Comparison of ENCODE assay signal across 21 mouse cellular contexts in the genomic region with DNA sequence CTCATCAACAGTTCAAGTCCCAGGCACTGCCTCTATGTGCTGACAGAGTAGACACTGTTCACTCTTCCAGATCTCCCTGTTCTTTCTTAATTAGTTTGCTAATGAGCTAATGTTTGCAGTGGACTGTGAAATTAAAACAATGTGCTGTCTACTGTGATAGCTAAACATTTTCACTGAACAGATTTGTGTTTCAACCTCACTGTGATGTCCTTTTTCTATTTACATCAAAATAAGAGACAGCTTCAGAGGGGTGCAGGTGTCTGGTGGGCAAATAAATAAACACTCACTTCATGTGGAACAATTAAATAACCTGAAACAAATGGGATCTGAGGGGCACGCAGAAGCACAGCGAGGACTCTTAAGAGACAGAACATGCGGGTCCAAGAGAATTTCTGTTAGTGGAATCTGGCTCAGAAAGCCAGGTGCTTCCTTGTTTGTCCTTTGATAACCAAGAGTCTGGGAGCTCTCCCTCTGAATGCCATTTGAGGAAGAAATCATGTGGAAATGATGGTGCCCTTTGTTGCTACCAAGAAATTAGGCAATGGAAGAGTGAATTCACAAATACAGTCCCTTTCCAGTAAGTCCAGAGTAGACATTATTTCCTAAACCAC.
DNase-seq lines count a peak whose midpoint lies in the region; ATAC-seq and TF ChIP-seq lines count a peak whose summit lies in the region.
"Had no signal": no experiment of that assay in that cellular context is flagged by ENCODE, and none has a peak within 500 bp of the region (broad histone marks: within the 10 kb centered on the region; RNA-seq: fewer than 3 reads in every experiment).

No protein-coding gene starts in this region.

- no peak overlapping the region for H3K9ac ChIP-seq in forebrain, embryonic 11.5 days (ENCODE audit: low read length)
- no peak overlapping the region for H3K9ac ChIP-seq in forebrain, embryonic 16.5 days (replicated peaks; ENCODE audit: low read depth, low read length)
- no peak overlapping the region for H3K9ac ChIP-seq in midbrain, postnatal 0 days (replicated peaks; ENCODE audit: low read length, poor library complexity, severe bottlenecking)
- H3K9ac ChIP-seq: limb, embryonic 13.5 days; liver, embryonic 15.5 days had no signal

- no peak overlapping the region for H3K27ac ChIP-seq in forebrain, embryonic 11.5 days (ENCODE audit: low read depth, low read length)
- H3K27ac ChIP-seq in forebrain, embryonic 10.5 days: no peak overlapping the region
- H3K27ac ChIP-seq in forebrain, embryonic 16.5 days (ENCODE audit: low read length): no peak overlapping the region
- no peak overlapping the region for H3K27ac ChIP-seq in midbrain, postnatal 0 days (ENCODE audit: low read depth, low read length)
- H3K27ac ChIP-seq: left cerebral cortex, adult 2 months; limb, embryonic 13.5 days; liver, embryonic 15.5 days had no signal

- no peak overlapping the region for H3K4me2 ChIP-seq in forebrain, embryonic 11.5 days (ENCODE audit: low read depth, low read length, severe bottlenecking)
- H3K4me2 ChIP-seq in forebrain, embryonic 16.5 days (ENCODE audit: low read length): no peak overlapping the region
- no peak overlapping the region for H3K4me2 ChIP-seq in midbrain, postnatal 0 days (ENCODE audit: low read depth, low read length, poor library complexity, severe bottlenecking)
- H3K4me2 ChIP-seq: limb, embryonic 13.5 days; liver, embryonic 15.5 days had no signal

- H3K4me1 ChIP-seq in forebrain, embryonic 11.5 days (replicated peaks; ENCODE audit: control insufficient read depth, insufficient read depth, low read length): no peaks in the 10 kb centered on the region; the same call in 1 of the 2 replicates
- peaks cover 6% of the 10 kb centered on the region for H3K4me1 ChIP-seq in forebrain, embryonic 10.5 days
- H3K4me1 ChIP-seq in forebrain, embryonic 16.5 days (replicated peaks; ENCODE audit: control insufficient read depth, insufficient read depth, low read length): no peaks in the 10 kb centered on the region
- H3K4me1 ChIP-seq in midbrain, postnatal 0 days (ENCODE audit: insufficient read depth, low read length): no peaks in the 10 kb centered on the region
- H3K4me1 ChIP-seq: limb, embryonic 13.5 days; liver, embryonic 15.5 days; megakaryocyte, embryonic 14.5 days had no signal

- no peak overlapping the region for H3K4me3 ChIP-seq in forebrain, embryonic 11.5 days (ENCODE audit: low read depth, low read length)
- no peak overlapping the region for H3K4me3 ChIP-seq in forebrain, embryonic 10.5 days
- no peak overlapping the region for H3K4me3 ChIP-seq in forebrain, embryonic 16.5 days (replicated peaks; ENCODE audit: low read length)
- no peak overlapping the region for H3K4me3 ChIP-seq in midbrain, postnatal 0 days (ENCODE audit: low read depth, low read length)
- H3K4me3 ChIP-seq: left cerebral cortex, adult 2 months; limb, embryonic 13.5 days; liver, embryonic 15.5 days; megakaryocyte, embryonic 14.5 days had no signal

- H3K9me3 ChIP-seq in forebrain, embryonic 11.5 days (ENCODE audit: control insufficient read depth, low read length): no peaks in the 10 kb centered on the region
- H3K9me3 ChIP-seq in forebrain, embryonic 10.5 days: no peaks in the 10 kb centered on the region
- H3K9me3 ChIP-seq in forebrain, embryonic 16.5 days (ENCODE audit: control insufficient read depth, low read length): no peaks in the 10 kb centered on the region
- no peaks in the 10 kb centered on the region for H3K9me3 ChIP-seq in midbrain, postnatal 0 days (ENCODE audit: low read length)
- H3K9me3 ChIP-seq: limb, embryonic 13.5 days; liver, embryonic 15.5 days; megakaryocyte, embryonic 14.5 days had no signal

- no peaks in the 10 kb centered on the region for H3K36me3 ChIP-seq in forebrain, embryonic 11.5 days (ENCODE audit: control insufficient read depth, insufficient read depth, low read length)
- H3K36me3 ChIP-seq in forebrain, embryonic 10.5 days (replicated peaks): no peaks in the 10 kb centered on the region
- H3K36me3 ChIP-seq in forebrain, embryonic 16.5 days (ENCODE audit: control insufficient read depth, insufficient read depth): no peaks in the 10 kb centered on the region
- H3K36me3 ChIP-seq in midbrain, postnatal 0 days (ENCODE audit: insufficient read depth, low read length): no peaks in the 10 kb centered on the region
- H3K36me3 ChIP-seq: limb, embryonic 13.5 days; liver, embryonic 15.5 days had no signal

- TF ChIP-seq CTCF in midbrain, postnatal 0 days (IDR thresholded peaks at IDR 0.05): no peak

- no peaks in the 10 kb centered on the region for H3K27me3 ChIP-seq in forebrain, embryonic 11.5 days (ENCODE audit: control insufficient read depth, insufficient read depth, low read length)
- H3K27me3 ChIP-seq in forebrain, embryonic 10.5 days (ENCODE audit: poor library complexity, severe bottlenecking): no peaks in the 10 kb centered on the region
- no peaks in the 10 kb centered on the region for H3K27me3 ChIP-seq in forebrain, embryonic 16.5 days (replicated peaks; ENCODE audit: control insufficient read depth, insufficient read depth, low read length)
- no peaks in the 10 kb centered on the region for H3K27me3 ChIP-seq in midbrain, postnatal 0 days (ENCODE audit: insufficient read depth, low read length)
- H3K27me3 ChIP-seq: CH12.LX; limb, embryonic 13.5 days; liver, embryonic 15.5 days; megakaryocyte, embryonic 14.5 days had no signal

- no peak for DNase-seq in forebrain, embryonic 11.5 days (ENCODE audit: low spot score)
- no peak for DNase-seq in forebrain, embryonic 10.5 days (ENCODE audit: extremely low spot score, low spot score)
- DNase-seq in Muller cell, postnatal 12 days (ENCODE audit: inconsistent ontology term): peak; percentile 87
- DNase-seq in midbrain, postnatal 0 days (ENCODE audit: low spot score): peak; percentile 61
- no peak for DNase-seq in spleen, postnatal 4 days (ENCODE audit: low spot score in 2 of 2)
- DNase-seq in heart, postnatal 4 days: no peak
- DNase-seq in urinary bladder, postnatal 36 days (ENCODE audit: low spot score in 2 of 2): no peak
- DNase-seq: adrenal gland, postnatal 25 days; cerebellum, postnatal 25 days; gastrocnemius, postnatal 10 days; kidney, adult 8-10 months; kidney, postnatal 25 days; thymus, postnatal 4 days had no signal

- ATAC-seq in forebrain, embryonic 11.5 days (replicated peaks; ENCODE audit: low FRiP score): peak; percentile 73
- ATAC-seq in forebrain, embryonic 16.5 days: peak; percentile 81
- ATAC-seq in midbrain, postnatal 0 days (ENCODE audit: low FRiP score): no peak
- ATAC-seq: inflammation-experienced regulatory T-cells, adult 6 months; lung, postnatal 0 days had no signal

- 49% methylated on average over 3 of the region's 3 CpGs for WGBS in forebrain, embryonic 11.5 days
- 53% methylated on average over 3 of the region's 3 CpGs for WGBS in forebrain, embryonic 10.5 days
- WGBS in forebrain, embryonic 16.5 days: 23% methylated on average over 3 of the region's 3 CpGs
- WGBS in midbrain, postnatal 0 days: 68% methylated on average over 3 of the region's 3 CpGs

Comparison
In these comparisons a context has a peak if more than half of its experiments do, and no peak if none do; other contexts are left out.
1. DNase-seq: peak in Muller cell, postnatal 12 days (single experiment) and midbrain, postnatal 0 days (single experiment); none in forebrain, embryonic 11.5 days (single experiment), forebrain, embryonic 10.5 days (single experiment), spleen, postnatal 4 days (0 of 2), heart, postnatal 4 days (single experiment) and urinary bladder, postnatal 36 days (0 of 2).